Comparison of ENCODE assay signal across 19 mouse cellular contexts in genomic region chr8:6179602-6180001, GRCm38 (mm10).
DNase-seq lines count a peak whose midpoint lies in the region; ATAC-seq lines count a peak whose summit lies in the region.
"Had no signal": no experiment of that assay in that cellular context is flagged by ENCODE, and none has a peak within 500 bp of the region (broad histone marks: within the 10 kb centered on the region; RNA-seq: fewer than 3 reads in every experiment).

No protein-coding gene starts in this region.

- peak; percentile 3 to 42 for DNase-seq in frontal cortex, adult 2 months (ENCODE audit: extremely low spot score in 1 of 2, low spot score in 1 of 2)
- DNase-seq in frontal cortex, postnatal 25 days (ENCODE audit: low spot score in 2 of 2), result no peak
- peak; percentile 55 for DNase-seq in brain, adult 2 months (ENCODE audit: low read depth, low spot score)
- peak; percentile 67 for DNase-seq in telencephalon, adult 2 months (ENCODE audit: low read depth, low spot score)
- DNase-seq in layer of hippocampus, postnatal 25 days (ENCODE audit: extremely low spot score in 1 of 2, low spot score in 1 of 2), result no peak
- DNase-seq: adrenal gland, postnatal 10 days; adrenal gland, postnatal 36 days; cerebellum, adult 11-12 months; cerebellum, adult 8-10 months; cerebellum, postnatal 10 days; cerebellum, postnatal 36 days; gastrocnemius, adult 2 months; gastrocnemius, postnatal 14 days; heart, adult 11 months; kidney, adult 11 months had no signal

- 0 out of 2 replicates have a peak, but pooled peaks have one; percentile 32 for ATAC-seq in common myeloid progenitor, adult 5-6 weeks (replicated peaks; ENCODE audit: low read depth, poor library complexity, severe bottlenecking)
- no peak for ATAC-seq in erythroid progenitor cell, adult 5-6 weeks (replicated peaks; ENCODE audit: low FRiP score, poor library complexity, severe bottlenecking)
- ATAC-seq: activated CD4-positive, CD25-positive, alpha-beta regulatory T cell, adult 4 months; forebrain, embryonic 14.5 days had no signal

Comparison
In these comparisons a context has a peak if more than half of its experiments do, and no peak if none do; other contexts are left out.
1. DNase-seq: peak in frontal cortex, adult 2 months (2 of 2), brain, adult 2 months (single experiment) and telencephalon, adult 2 months (single experiment); none in frontal cortex, postnatal 25 days (0 of 2) and layer of hippocampus, postnatal 25 days (0 of 2).